Mouse (Mus musculus): Measurements from ENCODE around the gene Ctnna3. TPM values are rescaled to one million over a fixed set of nuclear protein-coding genes. Genes with fewer than 3 reads are reported as not detected.

Ctnna3 gene
- polyA plus RNA-seq, 1 experiment: not detected

GRCm38 (mm10) chr10:63455110-63455878, 25.4 kb downstream of the Ctnna3 start:
- TF ChIP-seq GATA1 (IDR thresholded peaks at IDR 0.05; ENCODE audit: low read length): no peak

GRCm38 (mm10) chr10:63457292-63458128, 27.6 kb downstream of the Ctnna3 start:
- TF ChIP-seq GATA1 (IDR thresholded peaks at IDR 0.05; ENCODE audit: low read length): no peak

GRCm38 (mm10) chr10:63460935-63461334, 31.0 kb downstream of the Ctnna3 start:
- TF ChIP-seq GATA1 (IDR thresholded peaks at IDR 0.05; ENCODE audit: low read length): no peak

- TF ChIP-seq GATA1 (IDR thresholded peaks at IDR 0.05; ENCODE audit: low read length): no peak
Observed at GRCm38 (mm10) chr10:63472473-63472872, 42.6 kb downstream of the Ctnna3 start.

- no peak for TF ChIP-seq GATA1 (IDR thresholded peaks at IDR 0.05; ENCODE audit: low read length)
Observed at GRCm38 (mm10) chr10:63476167-63476647, 46.3 kb downstream of the Ctnna3 start.

- no peak for TF ChIP-seq GATA1 (IDR thresholded peaks at IDR 0.05; ENCODE audit: low read length)
Observed at GRCm38 (mm10) chr10:63478946-63479345, 49.0 kb downstream of the Ctnna3 start.

GRCm38 (mm10) chr10:63480066-63480465, 50.2 kb downstream of the Ctnna3 start:
- TF ChIP-seq GATA1 (IDR thresholded peaks at IDR 0.05; ENCODE audit: low read length): no peak

GRCm38 (mm10) chr10:63488346-63488745, 58.4 kb downstream of the Ctnna3 start:
- TF ChIP-seq GATA1 (IDR thresholded peaks at IDR 0.05; ENCODE audit: low read length): no peak

GRCm38 (mm10) chr10:63523956-63524355, 94.1 kb downstream of the Ctnna3 start:
- no peak for TF ChIP-seq GATA1 (IDR thresholded peaks at IDR 0.05; ENCODE audit: low read length)

GRCm38 (mm10) chr10:63526027-63526426, 96.1 kb downstream of the Ctnna3 start:
- TF ChIP-seq GATA1 (IDR thresholded peaks at IDR 0.05; ENCODE audit: low read length): no peak

- no peak for TF ChIP-seq GATA1 (IDR thresholded peaks at IDR 0.05; ENCODE audit: low read length)
Observed at GRCm38 (mm10) chr10:63532381-63532780, 102.5 kb downstream of the Ctnna3 start.

- no peak for TF ChIP-seq GATA1 (IDR thresholded peaks at IDR 0.05; ENCODE audit: low read length)
Observed at GRCm38 (mm10) chr10:63541754-63542153, 111.9 kb downstream of the Ctnna3 start.

- TF ChIP-seq GATA1 (IDR thresholded peaks at IDR 0.05; ENCODE audit: low read length): no peak
Observed at GRCm38 (mm10) chr10:63542493-63542892, 112.6 kb downstream of the Ctnna3 start.

GRCm38 (mm10) chr10:63566691-63567090, 136.8 kb downstream of the Ctnna3 start:
- no peak for TF ChIP-seq GATA1 (IDR thresholded peaks at IDR 0.05; ENCODE audit: low read length)

GRCm38 (mm10) chr10:63571561-63571960, 141.7 kb downstream of the Ctnna3 start:
- TF ChIP-seq GATA1 (IDR thresholded peaks at IDR 0.05; ENCODE audit: low read length): no peak

GRCm38 (mm10) chr10:63572866-63573265, 143.0 kb downstream of the Ctnna3 start:
- no peak for TF ChIP-seq GATA1 (IDR thresholded peaks at IDR 0.05; ENCODE audit: low read length)

Data from G1E-ER4 (cell line).